Mouse (Mus musculus) myocyte (in vitro differentiated cells): ENCODE measurements around the gene Gm28269.

Source experiments
- E2F4 ChIP-seq: IDR thresholded peaks from one replicate; pipeline ENCODE4 v1.6.1; 2011; ENCODE audit warnings: mild to moderate bottlenecking, control low read depth, moderate library complexity; ENCODE audit not compliant: insufficient read depth
- MYOD1 ChIP-seq, 3 experiments: IDR thresholded peaks; one replicate each; pipeline ENCODE4 v1.6.1; 2011; ENCODE audit warnings: control low read depth in 2 of 3, low read depth in 2 of 3, mild to moderate bottlenecking in 2 of 3, moderate library complexity in 1 of 3; ENCODE audit not compliant: insufficient read length in 2 of 3, control insufficient read depth in 1 of 3
- POLR2A ChIP-seq: IDR thresholded peaks from one replicate; pipeline ENCODE4 v1.6.1; 2011; ENCODE audit warnings: low read depth, mild to moderate bottlenecking, control low read depth, moderate library complexity; ENCODE audit not compliant: insufficient read length
- REST ChIP-seq: IDR thresholded peaks from one replicate; pipeline ENCODE4 v1.6.1; 2011; ENCODE audit warnings: mild to moderate bottlenecking, control low read depth, moderate library complexity; ENCODE audit not compliant: insufficient read depth, insufficient read length
- SRF ChIP-seq: IDR thresholded peaks from one replicate; pipeline ENCODE4 v1.6.1; 2011; ENCODE audit warnings: low read depth; ENCODE audit not compliant: control insufficient read depth, insufficient read length
- TCF12 ChIP-seq: IDR thresholded peaks from one replicate; pipeline ENCODE4 v1.6.1; 2011; ENCODE audit warnings: mild to moderate bottlenecking, control low read depth; ENCODE audit not compliant: poor library complexity, insufficient read depth, severe bottlenecking
- TCF3 ChIP-seq: IDR thresholded peaks from one replicate; pipeline ENCODE4 v1.6.1; 2011; ENCODE audit warnings: low read depth, control low read depth; ENCODE audit not compliant: insufficient read length

- TF ChIP-seq TCF3, result no peak
- TF ChIP-seq E2F4, result no peak
- TF ChIP-seq REST, result no peak
- no peak for TF ChIP-seq SRF
- TF ChIP-seq POLR2A, result no peak
- TF ChIP-seq MYOD1 (IDR thresholded peaks at IDR 0.05; ENCODE audit: control insufficient read depth in 1 of 3, insufficient read length in 2 of 3, low read depth in 2 of 3), result no peak
- no peak for TF ChIP-seq TCF12
Measured at GRCm38 (mm10) chrX:21701646-21702045, 43.3 kb downstream of the Gm28269 start.
